Mouse (Mus musculus) naive thymus-derived CD4-positive, alpha-beta T cell, adult 2 months (primary cell): ENCODE data around the gene Thra.

Experiments
- DNase-seq: peaks from one replicate; pipeline ENCODE4 v3.0.0-alpha.2; 2011; ENCODE audit warnings: low read depth

Gene Thra

DNA sequence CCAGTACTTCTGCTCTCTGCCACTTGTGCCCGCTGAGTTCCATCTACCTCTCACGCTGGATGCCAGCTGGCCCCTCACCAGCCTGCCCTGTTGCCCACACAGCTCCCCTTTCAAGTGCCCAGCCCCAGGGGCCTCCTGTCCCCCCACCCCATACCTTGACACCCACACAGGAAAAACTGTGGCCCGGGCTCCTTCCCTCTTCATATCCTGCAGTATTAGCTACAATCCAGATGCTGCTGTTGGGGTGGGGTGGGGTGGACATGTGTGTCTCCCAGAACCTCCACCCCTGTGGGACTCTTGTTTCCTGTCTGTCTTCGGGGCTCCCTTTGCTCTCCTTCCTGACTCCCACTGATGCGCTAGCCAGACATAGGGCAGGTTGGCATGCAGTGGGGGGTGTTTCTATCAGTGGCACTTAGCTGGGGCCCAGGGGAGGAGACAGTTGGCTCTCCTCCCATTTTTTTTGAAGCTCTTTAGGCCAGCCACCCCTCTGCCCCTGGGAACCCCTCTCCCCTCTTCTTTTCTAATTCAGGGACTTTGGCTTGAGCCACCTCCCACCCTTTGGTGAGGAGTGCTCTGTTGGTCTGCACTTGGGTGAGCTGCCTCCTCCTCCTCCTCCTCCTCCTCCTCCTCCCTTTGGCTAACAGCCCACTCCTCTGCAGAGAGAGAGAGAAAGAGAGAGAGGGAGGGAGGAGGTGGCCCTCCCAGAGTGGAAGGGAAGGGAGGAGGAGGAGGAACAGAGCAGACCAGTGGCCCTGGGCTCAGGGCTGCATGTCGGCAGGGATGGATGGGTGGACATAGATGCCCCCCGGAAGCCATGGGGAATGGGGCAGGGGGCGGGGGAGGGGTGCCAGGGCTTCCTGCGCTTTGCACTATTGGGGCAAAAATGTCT lies 25.2 kb downstream of the Thra start:
- no peak for DNase-seq

DNA sequence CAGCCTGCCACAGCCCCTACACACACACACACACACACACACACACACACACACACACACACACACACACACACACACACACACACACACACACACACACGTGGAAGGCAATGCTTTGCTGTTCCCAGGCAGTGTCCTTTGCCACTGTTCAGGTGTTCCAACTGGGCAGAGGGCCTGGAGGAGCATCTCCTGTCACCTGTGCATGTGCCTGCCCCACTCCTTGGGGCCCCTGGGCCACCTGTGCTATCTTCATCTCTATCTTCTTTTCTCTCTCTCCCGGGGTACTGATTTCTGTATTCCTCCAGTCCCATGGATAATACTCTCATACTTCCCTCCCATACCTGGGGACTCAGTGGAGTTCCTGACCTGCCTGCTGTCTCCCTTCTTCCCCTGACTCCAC lies 25.9 kb downstream of the Thra start:
- no peak for DNase-seq

DNA sequence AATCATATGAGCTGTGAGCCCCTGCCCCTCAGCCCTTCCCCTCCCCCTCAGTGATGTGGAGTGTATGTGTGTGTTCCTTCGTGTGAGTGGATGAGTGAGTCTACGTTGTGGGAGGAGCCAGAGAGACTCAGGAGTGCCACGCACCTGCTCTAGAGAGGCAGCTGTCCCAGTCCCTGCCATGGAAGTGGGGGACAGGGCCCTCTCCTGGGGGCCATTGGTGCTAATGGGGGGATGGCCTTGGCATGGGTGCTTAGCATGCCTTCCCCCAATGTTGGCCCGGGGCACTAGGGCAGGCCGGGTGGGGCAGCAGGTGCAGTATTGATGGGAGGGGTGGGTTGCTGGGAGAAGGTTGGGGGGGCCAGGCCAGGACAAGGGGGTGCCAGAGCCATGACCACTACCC lies 26.4 kb downstream of the Thra start:
- no peak for DNase-seq

DNA sequence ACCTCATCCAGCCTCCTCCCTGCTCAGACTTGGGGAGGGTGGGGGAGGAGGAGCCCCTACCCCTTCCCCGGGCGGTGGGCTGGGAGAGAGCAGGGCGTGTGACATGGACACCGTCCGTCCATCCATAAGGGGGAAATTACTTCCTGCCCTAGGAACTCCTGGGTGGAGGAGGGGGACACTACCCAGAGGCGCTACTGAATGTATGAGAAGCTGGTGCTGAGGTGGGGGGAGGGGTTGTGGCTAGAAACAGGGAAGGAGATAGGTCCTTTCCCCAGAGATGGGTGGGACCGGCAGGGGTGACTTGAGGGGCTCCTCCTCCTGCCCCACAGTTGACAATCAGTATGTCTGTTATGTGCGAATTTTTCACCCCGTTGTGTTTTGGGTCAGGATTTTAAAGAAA lies 26.8 kb downstream of the Thra start:
- DNase-seq = no peak

DNA sequence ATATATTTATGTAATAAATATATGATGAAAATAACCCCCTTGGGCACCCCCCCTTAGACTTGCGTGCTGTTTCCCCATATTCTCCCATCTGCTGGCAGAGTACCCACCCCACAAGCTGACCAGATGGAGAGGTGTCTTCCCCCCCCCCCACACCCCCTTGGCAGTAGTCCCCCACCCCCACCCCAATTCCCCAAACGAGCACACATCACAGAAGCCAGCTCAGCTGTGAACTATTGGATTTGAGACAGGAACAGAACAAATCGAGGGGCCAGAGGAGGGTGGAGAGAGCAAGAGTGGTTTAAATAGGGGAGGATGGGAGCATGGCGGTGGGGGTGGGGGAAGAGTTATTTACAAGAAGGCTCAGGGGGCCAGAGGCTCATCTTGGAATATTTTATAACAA lies 27.3 kb downstream of the Thra start:
- DNase-seq = no peak

DNA sequence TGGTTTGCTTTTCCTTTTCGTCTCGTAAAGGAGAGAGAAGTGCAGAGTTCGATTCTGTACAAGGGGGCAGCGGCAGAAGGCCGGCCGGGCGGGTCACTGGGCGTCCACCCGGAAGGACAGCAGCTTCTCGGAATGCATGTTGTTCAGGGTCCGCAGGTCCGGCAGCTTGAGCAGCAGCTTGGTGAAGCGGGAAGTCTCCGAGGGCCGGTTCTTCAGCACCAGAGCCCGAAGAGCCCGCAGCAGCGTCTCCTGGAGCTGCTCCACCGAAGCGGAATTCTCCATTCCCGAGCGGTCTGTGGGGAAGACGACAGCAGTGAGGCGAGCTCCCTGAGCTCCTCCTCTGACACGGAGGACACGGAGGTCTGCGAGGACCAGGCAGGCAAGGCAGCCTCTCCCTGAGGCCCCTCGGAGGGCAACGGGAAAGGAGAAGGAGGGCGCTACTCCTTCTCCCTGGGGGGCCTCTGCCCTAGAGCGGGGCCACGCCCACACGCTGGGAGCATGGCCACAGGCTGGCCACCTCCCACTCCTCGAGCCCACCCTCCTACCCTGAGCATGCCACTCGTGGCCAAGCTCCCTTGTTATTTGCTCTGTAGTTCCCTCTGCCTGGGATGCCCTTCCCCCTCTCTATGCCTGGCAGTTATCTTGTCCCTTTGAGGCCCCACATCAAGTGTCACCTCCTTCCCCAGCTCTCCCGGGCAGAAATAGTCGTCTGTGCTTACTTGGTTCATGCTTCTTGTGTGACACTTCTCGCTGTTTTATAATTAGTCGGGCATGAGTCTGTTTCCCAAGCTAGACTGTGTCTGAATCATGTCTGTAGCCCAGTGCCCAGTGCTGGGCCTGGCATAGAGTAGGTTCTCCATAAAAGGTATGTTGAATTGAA lies 27.9 kb downstream of the Thra start:
- DNase-seq = no peak

DNA sequence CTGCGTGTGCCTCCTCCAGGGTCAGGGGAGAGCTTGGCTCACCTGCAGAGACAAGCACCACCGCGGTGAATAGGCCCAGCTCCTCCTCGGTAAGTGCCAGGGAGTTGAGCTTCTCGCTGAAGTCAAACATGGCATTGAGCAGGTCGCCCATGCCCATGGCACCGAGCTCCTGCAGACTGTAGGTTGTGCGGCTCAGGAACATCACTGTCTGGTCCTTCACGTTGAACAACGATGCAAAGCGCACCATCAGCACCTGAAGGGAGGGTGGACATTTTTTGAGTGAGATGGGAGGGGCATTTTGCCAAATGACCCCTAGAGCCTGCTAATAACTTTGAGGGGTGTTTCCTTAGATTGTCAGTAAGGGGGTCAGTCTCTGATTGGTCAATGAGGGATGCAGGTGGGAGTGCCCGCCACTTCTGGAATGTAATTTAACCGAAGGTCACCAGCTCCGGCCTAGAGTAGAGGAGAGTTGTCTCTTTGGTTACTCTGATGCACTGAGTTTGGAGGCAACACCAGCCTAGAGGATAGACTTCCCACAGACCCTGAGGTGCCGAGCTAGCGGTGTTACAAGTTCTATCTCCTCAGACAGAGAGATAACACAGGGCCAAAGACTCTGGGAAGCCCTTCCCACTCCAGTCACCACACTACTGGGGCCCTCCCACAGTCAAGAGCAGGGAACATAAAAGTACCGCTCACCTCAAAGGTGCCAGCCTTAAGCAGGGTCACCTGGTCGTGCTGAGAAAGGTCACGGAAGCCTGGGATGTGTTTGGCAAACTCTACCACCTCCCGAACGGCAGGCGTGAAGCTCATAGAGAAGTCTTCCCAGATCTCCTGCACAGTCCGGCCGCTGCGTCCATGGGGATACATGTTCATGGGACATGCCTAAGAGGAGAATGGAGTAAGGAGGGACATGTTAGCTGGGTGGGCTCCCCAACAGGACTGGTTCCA lies 28.8 kb downstream of the Thra start:
- no peak for DNase-seq

- DNase-seq = no peak
These were observed 29.9 kb downstream of the Thra start for GRCm38 (mm10) chr11:98770096-98770975.

DNA sequence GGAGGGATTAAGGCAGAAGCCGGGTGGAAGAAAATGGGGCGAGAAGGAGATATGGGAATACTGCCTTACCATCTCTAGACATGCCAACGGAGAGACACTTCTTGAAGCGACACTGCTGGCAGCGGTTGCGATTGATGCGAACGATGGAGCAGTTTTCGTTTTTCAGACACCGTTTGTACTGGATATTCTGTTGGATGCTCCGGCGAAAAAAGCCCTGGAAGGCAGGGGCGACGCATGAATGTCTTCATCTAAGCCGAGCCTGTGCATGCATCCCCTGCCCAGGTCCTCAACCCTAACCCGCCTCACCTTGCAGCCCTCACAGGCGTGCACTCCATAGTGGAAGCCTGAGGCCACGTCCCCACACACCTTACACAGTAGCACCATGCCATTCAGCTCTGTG lies 30.7 kb downstream of the Thra start:
- DNase-seq = no peak

GRCm38 (mm10) chr11:98771844-98772525 lies 31.5 kb downstream of the Thra start:
- no peak for DNase-seq

- DNase-seq = no peak
These were observed 32.3 kb downstream of the Thra start for GRCm38 (mm10) chr11:98772667-98773171.

- DNase-seq = peak; percentile 96
These were observed 33.3 kb downstream of the Thra start for GRCm38 (mm10) chr11:98773635-98774295.

GRCm38 (mm10) chr11:98774582-98775347 lies 34.3 kb downstream of the Thra start, which contains the start of gene Nr1d1:
Gene Nr1d1 (minus strand): TSS chr11:98775333.
- peak; percentile 49 for DNase-seq

DNA sequence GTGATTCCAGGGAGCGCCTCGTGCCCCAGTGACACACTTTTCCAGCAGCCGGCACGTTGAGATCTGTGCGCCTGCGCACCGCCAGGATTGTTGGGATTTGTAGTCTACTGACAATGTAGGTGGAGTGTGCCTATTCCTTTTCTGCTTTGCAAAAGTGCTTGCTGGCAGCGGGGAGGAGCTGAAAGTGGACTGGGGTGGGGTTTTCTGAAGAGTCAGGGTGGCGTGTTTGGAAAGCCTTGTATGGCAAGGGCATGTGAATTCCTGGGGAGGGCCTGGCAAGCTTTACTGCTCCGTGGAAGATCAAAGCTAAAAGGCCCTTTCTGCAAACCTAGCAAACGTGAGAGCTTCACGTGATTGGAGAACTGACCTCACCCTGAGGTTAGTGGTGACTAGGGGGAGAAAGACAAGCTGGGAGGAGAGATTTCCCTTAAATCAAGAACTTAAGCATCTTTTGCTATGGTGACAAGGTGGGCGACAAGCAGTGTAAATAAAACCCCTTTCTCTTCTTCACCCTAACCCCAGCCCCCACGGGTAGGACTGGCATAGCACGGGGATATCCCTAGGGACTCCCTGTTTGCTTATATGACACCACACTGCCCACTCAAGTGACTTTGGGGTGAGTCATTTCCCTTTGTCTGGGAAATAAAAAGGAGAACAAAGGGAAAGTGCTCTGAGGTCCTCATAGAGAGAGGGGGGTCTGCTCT lies 35.1 kb downstream of the Thra start:
- peak; percentile 81 for DNase-seq

DNA sequence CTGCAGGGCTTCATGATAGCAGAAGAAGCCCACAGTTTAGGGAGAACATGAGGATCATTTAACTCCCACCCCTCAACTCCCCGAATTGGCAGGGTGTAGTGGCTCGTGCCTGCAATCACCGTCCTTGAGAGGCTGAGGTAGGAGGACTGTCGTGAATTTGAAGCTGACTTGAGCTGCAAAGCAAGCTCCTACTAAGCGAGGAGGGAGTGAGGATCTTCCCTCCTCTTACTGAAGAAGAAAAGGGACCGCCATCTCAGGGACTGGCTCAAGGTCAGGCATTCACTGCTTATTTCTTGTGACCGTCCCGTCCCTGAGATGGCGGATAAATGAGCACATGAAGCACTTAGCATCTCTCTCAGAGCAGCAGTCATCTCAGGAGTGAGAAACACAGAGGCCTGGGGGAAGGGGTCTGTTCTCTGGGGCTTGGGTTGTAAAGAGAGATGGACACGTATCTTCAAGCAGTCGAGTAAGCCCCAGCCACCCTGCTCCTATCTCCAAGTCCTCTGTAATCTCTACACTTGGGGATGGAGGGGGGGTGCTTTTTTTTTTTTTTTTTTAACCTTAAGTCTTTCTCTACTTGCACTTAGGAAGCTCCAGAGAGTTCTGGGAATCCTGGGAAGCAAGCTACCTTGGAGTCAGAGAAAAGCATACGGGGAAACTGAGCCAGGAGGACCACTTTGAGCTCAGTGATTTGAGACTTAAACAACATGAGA lies 35.8 kb downstream of the Thra start:
- no peak for DNase-seq

GRCm38 (mm10) chr11:98776843-98777590 lies 36.6 kb downstream of the Thra start:
- DNase-seq = no peak

GRCm38 (mm10) chr11:98777888-98778287 lies 37.5 kb downstream of the Thra start:
- DNase-seq = no peak
